Mouse (Mus musculus): ENCODE results near the gene Armt1.
"Not testable (repeated sequence)": the region's sequence is repeated elsewhere in the genome, so short reads cannot be mapped to it uniquely, and the experiment has no call there.

Armt1 gene

GRCm38 (mm10) chr10:4432123-4432931 is at the start of gene Armt1, which contains the start of gene Rmnd1:
Gene Armt1, plus strand, starts transcription at chr10:4432467.
Gene Rmnd1, minus strand, starts transcription at chr10:4432388.
- peak; percentile 95 for DNase-seq

DNA sequence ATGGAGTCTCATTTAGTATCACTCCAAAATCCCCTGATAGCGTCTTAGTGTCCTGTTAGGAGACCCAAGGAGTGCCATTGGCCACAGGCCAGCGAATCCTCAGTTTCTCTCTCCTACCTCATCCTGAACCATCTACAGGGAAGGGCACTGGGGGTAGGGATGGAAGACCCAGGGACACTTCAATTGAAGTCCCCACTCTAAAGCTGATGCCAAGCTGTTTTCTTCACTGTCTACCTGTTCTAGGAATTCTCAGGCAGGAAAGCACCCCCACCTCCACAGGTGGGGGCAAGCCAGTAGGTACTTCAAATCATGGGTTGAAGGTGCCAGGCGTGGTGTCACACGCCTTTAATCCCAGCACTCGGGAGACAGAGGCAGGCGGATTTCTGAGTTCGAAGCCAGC is 48.0 kb upstream of the Armt1 start:
- DNase-seq = no peak

GRCm38 (mm10) chr10:4386609-4387591 is 45.4 kb upstream of the Armt1 start:
- peak; percentile 93 for DNase-seq

DNA sequence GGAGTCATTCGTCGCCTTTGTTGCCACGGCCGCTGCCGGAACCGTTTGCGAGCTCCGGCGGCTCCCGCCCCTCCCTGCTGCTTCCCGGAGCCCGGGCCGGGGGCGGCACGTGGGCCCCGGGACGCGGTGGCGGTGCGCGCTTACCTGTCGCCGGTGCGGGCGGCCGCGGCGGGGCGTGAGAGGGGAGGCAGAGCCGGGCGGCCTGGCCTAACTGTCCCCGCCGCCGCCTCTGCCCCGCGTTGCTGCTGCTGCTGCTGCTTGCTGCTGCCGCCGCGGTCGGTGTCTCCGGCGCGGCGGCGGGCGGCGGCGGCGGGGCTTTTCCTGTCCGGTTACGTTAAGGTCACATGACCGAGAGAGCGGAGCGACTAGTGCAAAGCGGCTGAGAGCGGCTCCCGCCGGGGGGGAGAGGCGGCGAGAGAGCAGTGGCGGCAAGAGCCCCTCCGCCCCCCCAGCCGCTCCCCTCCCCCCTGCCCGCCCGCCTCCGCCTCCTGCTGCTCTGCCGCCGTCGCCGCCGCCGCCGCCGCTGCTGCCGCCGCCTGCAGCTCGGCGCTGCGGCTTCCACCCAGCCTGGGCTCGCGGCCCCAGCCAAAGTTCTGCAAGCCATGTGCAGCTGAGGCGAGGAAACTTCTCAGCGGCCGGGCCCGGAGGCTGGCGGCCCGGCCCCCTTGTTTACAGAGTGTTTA is 44.4 kb upstream of the Armt1 start, which contains the start of gene Zbtb2:
Zbtb2 (minus strand) TSS at position 408 of the 683 bp plus-strand sequence.
- DNase-seq = peak; percentile 66

- DNase-seq = peak; percentile 14
Observed at GRCm38 (mm10) chr10:4388384-4388745, 43.9 kb upstream of the Armt1 start.

GRCm38 (mm10) chr10:4389036-4389435 is 43.2 kb upstream of the Armt1 start:
- no peak for DNase-seq

- no peak for DNase-seq
Observed at GRCm38 (mm10) chr10:4389461-4390112, 42.7 kb upstream of the Armt1 start.

- DNase-seq = no peak
Observed at GRCm38 (mm10) chr10:4390550-4390949, 41.7 kb upstream of the Armt1 start.

DNA sequence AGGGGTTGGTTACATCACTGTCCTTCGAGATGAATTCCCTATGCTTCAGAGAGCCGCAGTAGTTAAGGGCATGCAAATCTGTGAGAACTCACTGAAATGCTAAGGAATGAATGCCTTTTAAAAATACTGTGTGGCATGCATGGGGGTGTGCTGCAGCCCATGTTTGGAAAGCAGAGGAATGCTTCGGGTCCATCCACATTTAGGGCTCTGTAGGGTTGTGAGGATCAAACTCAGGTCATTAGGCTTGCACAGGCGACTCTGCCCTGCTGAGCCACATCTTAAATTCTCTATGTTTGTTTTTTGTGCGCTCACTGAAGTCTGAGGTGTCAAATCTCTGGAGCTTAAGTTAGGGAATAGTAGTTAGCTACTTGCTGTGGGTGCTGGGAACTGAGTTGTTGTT is 41.2 kb upstream of the Armt1 start:
- no peak for DNase-seq

- DNase-seq = no peak
Observed at GRCm38 (mm10) chr10:4391851-4392250, 40.4 kb upstream of the Armt1 start.

DNA sequence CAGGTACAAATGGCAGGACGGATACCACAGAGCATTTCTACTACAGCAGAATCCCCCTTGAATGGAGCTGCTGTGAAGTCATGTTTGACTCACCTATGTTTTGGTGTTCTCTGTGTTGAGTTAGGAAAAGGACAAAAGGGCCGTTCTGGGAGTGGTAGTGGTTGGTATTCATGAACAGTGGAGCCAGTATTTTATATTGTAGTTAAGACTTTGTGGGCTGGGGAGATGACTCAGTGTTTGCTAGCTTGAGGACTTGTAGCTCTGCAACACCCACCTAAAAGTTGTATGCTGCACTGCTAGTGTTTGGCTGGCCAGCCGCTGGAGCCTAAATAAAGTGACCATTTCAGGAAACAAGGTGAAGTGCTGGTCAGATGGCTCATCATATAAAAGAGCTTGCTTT is 36.9 kb upstream of the Armt1 start:
- DNase-seq = no peak

DNA sequence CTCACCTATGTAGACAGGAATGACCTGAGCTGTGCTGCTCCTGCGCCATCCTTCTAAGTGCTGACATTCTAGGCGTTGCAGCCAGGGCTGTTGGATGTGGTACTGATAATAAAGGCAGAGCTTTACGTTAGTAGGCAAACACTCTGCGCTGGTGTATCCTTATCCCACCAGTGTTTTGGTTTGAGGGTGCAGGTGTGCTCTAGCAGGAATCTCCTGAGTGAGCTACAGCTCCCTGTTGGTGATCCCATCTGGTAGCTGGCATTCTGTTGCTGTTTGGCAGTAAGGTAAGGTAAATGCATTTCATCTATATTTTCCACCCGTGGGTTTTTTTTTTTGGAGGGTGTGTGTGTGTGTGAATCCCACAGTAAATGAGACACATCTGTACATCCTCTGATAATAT is 34.2 kb upstream of the Armt1 start:
- DNase-seq = no peak

GRCm38 (mm10) chr10:4404895-4405491 is 27.3 kb upstream of the Armt1 start:
- DNase-seq = peak; percentile 20

GRCm38 (mm10) chr10:4405511-4405910 is 26.8 kb upstream of the Armt1 start:
- DNase-seq = no peak

DNA sequence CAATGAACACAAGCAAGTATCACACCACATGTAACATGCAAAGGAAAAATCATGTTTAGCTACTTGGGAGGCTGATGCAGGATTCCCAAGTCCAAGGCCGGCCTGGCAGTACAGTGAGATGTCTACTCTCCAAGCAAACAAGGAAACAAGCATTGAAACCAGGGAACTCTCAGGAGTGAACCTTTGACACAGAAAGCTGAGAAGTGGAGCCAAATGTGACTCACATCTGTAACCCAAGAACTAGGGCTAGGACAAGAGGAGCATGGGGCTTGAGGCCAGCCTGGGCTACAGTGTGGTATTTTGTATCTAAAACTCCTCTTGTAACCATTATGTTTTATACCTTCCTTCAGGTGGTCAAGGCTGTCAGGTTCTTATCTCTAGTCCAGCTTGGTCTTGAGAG is 25.1 kb upstream of the Armt1 start:
- no peak for DNase-seq

DNA sequence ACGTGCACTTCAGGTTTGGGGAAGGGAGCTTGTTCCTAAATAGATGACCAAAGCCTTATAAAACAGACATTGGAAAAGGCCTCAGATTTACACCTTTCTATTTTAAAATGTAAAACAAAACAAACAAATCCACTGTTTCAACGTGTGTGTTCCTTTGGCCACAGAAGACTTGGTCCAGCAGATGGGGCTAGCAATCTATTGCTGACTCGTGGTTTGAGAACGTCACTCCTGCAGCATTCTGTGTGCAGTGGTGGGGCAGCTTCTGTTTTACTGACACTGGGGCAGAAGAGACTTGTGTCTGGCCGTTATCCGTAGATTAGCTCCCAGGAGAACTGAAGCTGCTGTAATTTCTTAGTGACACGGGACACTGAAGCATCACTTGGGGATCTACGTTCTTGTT is 7.0 kb upstream of the Armt1 start:
- DNase-seq = no peak

DNA sequence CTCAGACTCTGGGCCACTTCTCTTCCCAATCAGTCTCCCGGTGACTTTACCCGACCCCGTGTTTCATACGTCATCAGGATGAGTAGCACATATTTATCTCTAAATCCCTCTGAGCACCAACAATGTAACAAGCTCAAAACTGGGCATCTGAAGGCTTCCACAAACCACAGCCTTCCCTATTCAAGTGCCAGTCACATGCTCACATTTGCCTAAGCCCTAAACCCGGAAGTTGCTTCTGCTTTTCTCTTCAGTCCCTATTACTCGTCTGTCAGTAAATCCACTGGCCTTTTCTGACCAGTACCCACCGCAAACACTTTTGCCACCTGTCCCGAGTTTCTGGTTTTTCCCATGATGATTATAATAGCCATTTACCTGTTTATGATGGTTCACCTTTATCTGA is 1.9 kb upstream of the Armt1 start:
- no peak for DNase-seq

- no peak for DNase-seq
Observed at GRCm38 (mm10) chr10:4430826-4431225, 1.4 kb upstream of the Armt1 start.

- DNase-seq = no peak
Observed at GRCm38 (mm10) chr10:4431746-4432122, 533 bp upstream of the Armt1 start.

DNA sequence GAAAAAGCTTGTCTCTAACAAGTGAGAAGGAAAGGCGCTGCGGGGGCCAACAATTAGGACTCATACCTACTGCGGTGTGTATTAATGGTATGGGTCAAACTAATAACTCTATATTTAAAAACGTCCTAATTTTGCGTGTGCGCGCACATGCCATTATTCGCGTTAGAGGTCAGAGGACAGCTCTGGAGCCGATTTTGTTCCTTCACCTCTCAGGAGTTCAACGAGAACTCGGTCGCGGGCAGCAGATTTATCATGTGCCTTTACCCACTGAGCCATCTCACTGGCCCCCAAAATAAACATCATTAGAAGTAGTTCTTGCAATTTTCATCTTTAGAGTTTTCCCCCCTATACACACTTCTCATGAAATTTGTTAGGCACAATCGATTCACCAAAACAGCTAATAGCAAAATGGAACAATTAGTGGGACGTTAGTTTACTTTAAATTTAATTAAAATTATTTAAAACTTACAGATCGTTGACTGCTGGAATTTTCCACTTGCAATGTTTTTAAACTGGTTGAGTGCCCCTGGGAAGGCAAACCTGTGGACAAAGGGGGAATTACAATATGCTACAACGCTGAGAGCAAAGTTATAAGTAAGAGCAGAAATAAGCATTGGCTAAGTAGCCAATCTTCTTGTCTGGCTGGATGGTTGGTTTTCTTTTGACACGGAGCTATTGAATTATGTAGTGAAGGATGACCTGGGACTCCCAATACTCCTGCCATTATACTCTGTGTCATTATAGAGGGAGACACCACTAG is 909 bp downstream of the Armt1 start:
- no peak for DNase-seq

- not testable (repeated sequence) for DNase-seq
Observed at GRCm38 (mm10) chr10:4433871-4434270, 1.6 kb downstream of the Armt1 start.
